In the genomic region with DNA sequence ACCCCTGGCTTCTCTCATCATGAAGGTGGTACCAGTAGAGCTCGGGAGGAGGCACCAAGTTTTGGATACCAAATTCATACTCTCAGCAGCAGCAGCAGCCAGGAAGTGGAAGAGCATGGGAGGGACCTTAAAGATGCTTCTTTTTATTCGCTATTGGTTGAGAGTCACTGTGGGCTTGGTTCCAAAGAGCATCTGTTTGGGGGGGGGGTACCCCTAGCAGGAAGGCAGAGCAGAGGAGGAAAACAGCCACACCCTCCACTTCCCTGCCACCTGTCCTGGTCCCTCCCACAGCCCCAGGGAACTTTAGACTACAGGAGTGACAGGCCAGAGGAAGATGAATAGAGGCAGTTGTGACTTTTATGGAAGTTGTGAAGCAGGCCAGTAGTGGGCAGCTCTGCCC, we compare ENCODE assay signal across 18 mouse cellular contexts.
A peak's percentile ranks its signal among the peaks of the same experiment; 100 is the strongest.
DNase-seq lines count a peak whose midpoint lies in the region; ATAC-seq and TF ChIP-seq lines count a peak whose summit lies in the region.
"Had no signal": no experiment of that assay in that cellular context is flagged by ENCODE, and none has a peak within 500 bp of the region (broad histone marks: within the 10 kb centered on the region; RNA-seq: fewer than 3 reads in every experiment).

No protein-coding gene starts in this region.

- H3K4me1 ChIP-seq in intestine, embryonic 15.5 days (replicated peaks) = 0 out of 2 replicates have a peak, but pooled peaks cover 5% of the 10 kb centered on the region
- peaks cover 5% of the 10 kb centered on the region for H3K4me1 ChIP-seq in stomach, embryonic 16.5 days (ENCODE audit: control insufficient read depth, insufficient read depth, low read length)
- no peaks in the 10 kb centered on the region; the same call in 1 of the 2 replicates for H3K4me1 ChIP-seq in cerebellum, adult 2 months (ENCODE audit: control insufficient read depth, insufficient read depth, low read length)
- 0 out of 2 replicates have a peak, but pooled peaks cover 7% of the 10 kb centered on the region for H3K4me1 ChIP-seq in liver, embryonic 12.5 days

- WGBS in intestine, embryonic 15.5 days = 69% methylated on average over 2 of the region's 2 CpGs
- WGBS in stomach, embryonic 16.5 days = 51% methylated on average over 2 of the region's 2 CpGs
- 13% methylated on average over 2 of the region's 2 CpGs for WGBS in cerebellum, adult 2 months
- 41% methylated on average over 2 of the region's 2 CpGs for WGBS in liver, embryonic 12.5 days (ENCODE audit: insufficient replicate concordance)

- H3K4me3 ChIP-seq in intestine, embryonic 15.5 days (replicated peaks) = no peak overlapping the region
- no peak overlapping the region for H3K4me3 ChIP-seq in stomach, embryonic 16.5 days (replicated peaks; ENCODE audit: low read length)
- H3K4me3 ChIP-seq in cerebellum, adult 2 months (replicated peaks; ENCODE audit: insufficient read depth, low read depth, low read length) = no peak overlapping the region
- no peak overlapping the region for H3K4me3 ChIP-seq in liver, embryonic 12.5 days
- H3K4me3 ChIP-seq: kidney, embryonic 15.5 days; limb, embryonic 15.5 days; midbrain, embryonic 12.5 days; neural tube, embryonic 13.5 days had no signal

- no peaks in the 10 kb centered on the region for H3K36me3 ChIP-seq in intestine, embryonic 15.5 days
- 0 out of 2 replicates have a peak, but pooled peaks cover 5% of the 10 kb centered on the region for H3K36me3 ChIP-seq in stomach, embryonic 16.5 days (ENCODE audit: control insufficient read depth, insufficient read depth, low read length)
- no peaks in the 10 kb centered on the region for H3K36me3 ChIP-seq in liver, embryonic 12.5 days
- H3K36me3 ChIP-seq: G1E; neural tube, embryonic 13.5 days had no signal

- peak; percentile 11 for DNase-seq in 3T3-L1 (ENCODE audit: low read depth, low spot score)
- peak; percentile 57 for DNase-seq in CD4-positive helper T cell, adult 2 months (ENCODE audit: low read depth, low spot score)
- DNase-seq in adrenal gland, adult 8-10 months = no peak
- no peak for DNase-seq in cerebellum, adult 2 months
- DNase-seq: cerebellum, postnatal 36 days; gastrocnemius, postnatal 14 days; spleen, adult 18-20 months had no signal

- H3K9ac ChIP-seq in intestine, embryonic 15.5 days = no peak overlapping the region
- H3K9ac ChIP-seq in stomach, embryonic 16.5 days (ENCODE audit: low read length) = no peak overlapping the region
- no peak overlapping the region for H3K9ac ChIP-seq in liver, embryonic 12.5 days
- H3K9ac ChIP-seq: hindbrain, embryonic 14.5 days; kidney, embryonic 15.5 days; limb, embryonic 15.5 days; midbrain, embryonic 12.5 days; neural tube, embryonic 13.5 days had no signal

- TF ChIP-seq POLR2A in cerebellum, adult 2 months (IDR thresholded peaks at IDR 0.05; ENCODE audit: borderline replicate concordance, insufficient read depth, low read length) = no peak

- ATAC-seq in intestine, embryonic 15.5 days = peak; percentile 86
- ATAC-seq in stomach, embryonic 16.5 days (ENCODE audit: insufficient read depth, low FRiP score) = 0 out of 2 replicates have a peak, but pooled peaks have one; percentile 38
- no peak for ATAC-seq in liver, embryonic 12.5 days
- ATAC-seq: forebrain, embryonic 14.5 days; lung, postnatal 0 days had no signal

- no peak for TF ChIP-seq CTCF in cerebellum, adult 2 months (IDR thresholded peaks at IDR 0.05; ENCODE audit: borderline replicate concordance, insufficient read depth, low read depth, low read length)

- no peak overlapping the region for H3K4me2 ChIP-seq in intestine, embryonic 15.5 days (replicated peaks)
- H3K4me2 ChIP-seq in stomach, embryonic 16.5 days (ENCODE audit: low read depth, low read length) = no peak overlapping the region
- no peak overlapping the region for H3K4me2 ChIP-seq in liver, embryonic 12.5 days
- H3K4me2 ChIP-seq: hindbrain, embryonic 14.5 days; kidney, embryonic 15.5 days; limb, embryonic 15.5 days; midbrain, embryonic 12.5 days; neural tube, embryonic 13.5 days had no signal

- no peaks in the 10 kb centered on the region for H3K27me3 ChIP-seq in intestine, embryonic 15.5 days (replicated peaks)
- no peaks in the 10 kb centered on the region for H3K27me3 ChIP-seq in stomach, embryonic 16.5 days (ENCODE audit: control insufficient read depth, insufficient read depth, low read length)
- H3K27me3 ChIP-seq in cerebellum, adult 2 months (ENCODE audit: control insufficient read depth, insufficient read depth, low read length) = no peaks in the 10 kb centered on the region
- H3K27me3 ChIP-seq in liver, embryonic 12.5 days (replicated peaks) = no peaks in the 10 kb centered on the region
- H3K27me3 ChIP-seq: kidney, embryonic 15.5 days; limb, embryonic 15.5 days; midbrain, embryonic 12.5 days; neural tube, embryonic 13.5 days had no signal

- no peaks in the 10 kb centered on the region for H3K9me3 ChIP-seq in intestine, embryonic 15.5 days
- no peaks in the 10 kb centered on the region for H3K9me3 ChIP-seq in stomach, embryonic 16.5 days (replicated peaks; ENCODE audit: control insufficient read depth, low read length)
- H3K9me3 ChIP-seq in liver, embryonic 12.5 days (replicated peaks) = no peaks in the 10 kb centered on the region
- H3K9me3 ChIP-seq: kidney, embryonic 15.5 days; limb, embryonic 15.5 days; midbrain, embryonic 12.5 days; neural tube, embryonic 13.5 days had no signal

- H3K27ac ChIP-seq in intestine, embryonic 15.5 days = no peak overlapping the region
- no peak overlapping the region for H3K27ac ChIP-seq in stomach, embryonic 16.5 days (ENCODE audit: low read length)
- H3K27ac ChIP-seq in cerebellum, adult 2 months (ENCODE audit: insufficient read depth, low read length) = no peak overlapping the region
- H3K27ac ChIP-seq in liver, embryonic 12.5 days = no peak overlapping the region
- H3K27ac ChIP-seq: hindbrain, embryonic 14.5 days; kidney, embryonic 15.5 days; limb, embryonic 15.5 days; midbrain, embryonic 12.5 days; neural tube, embryonic 13.5 days had no signal

Comparison
In these comparisons a context has a peak if more than half of its experiments do, and no peak if none do; other contexts are left out.
1. DNase-seq: peak in 3T3-L1 (single experiment) and CD4-positive helper T cell, adult 2 months (single experiment); none in adrenal gland, adult 8-10 months (single experiment) and cerebellum, adult 2 months (0 of 2).